ENCODE assay signal across 8 mouse cellular contexts in genomic region chr9:109833088-109833412, GRCm38 (mm10). TPM values are rescaled to one million over a fixed set of nuclear protein-coding genes. Genes with fewer than 3 reads are reported as not detected.
DNase-seq lines count a peak whose midpoint lies in the region; ATAC-seq and TF ChIP-seq lines count a peak whose summit lies in the region.

No protein-coding gene starts in this region.

- H3K9ac ChIP-seq in CH12.LX (ENCODE audit: insufficient read depth, low read depth): peak overlapping the region; percentile 88
- H3K9ac ChIP-seq in forebrain, embryonic 15.5 days (replicated peaks): peak overlapping the region; percentile 73
- H3K9ac ChIP-seq in liver, embryonic 16.5 days (ENCODE audit: low read depth, low read length): peak overlapping the region; percentile 76

- no peak for DNase-seq in heart, embryonic 10.5 days (ENCODE audit: low spot score)
- no peak for DNase-seq in heart, postnatal 10 days
- DNase-seq in CH12.LX (ENCODE audit: extremely low read depth): no peak
- no peak for DNase-seq in Muller cell, postnatal 12 days (ENCODE audit: inconsistent ontology term)
- DNase-seq in spleen, adult 18-20 months: no peak
- no peak for DNase-seq in B cell, adult 2 months

- TF ChIP-seq RAD21 in CH12.LX (IDR thresholded peaks at IDR 0.05; ENCODE audit: low read depth, low read length): no peak

- peak overlapping the region; percentile 93 for H3K27ac ChIP-seq in heart, embryonic 10.5 days
- H3K27ac ChIP-seq in CH12.LX (ENCODE audit: insufficient read depth, low read depth): no peak overlapping the region; the same call in 1 of the 2 replicates
- H3K27ac ChIP-seq in forebrain, embryonic 15.5 days (replicated peaks): no peak overlapping the region
- H3K27ac ChIP-seq in liver, embryonic 16.5 days (ENCODE audit: low read length): no peak overlapping the region

- ATAC-seq in forebrain, embryonic 15.5 days (replicated peaks): peak; percentile 70
- ATAC-seq in liver, embryonic 16.5 days (ENCODE audit: low read depth): peak; percentile 1; the same call in 1 of the 2 replicates

- H3K79me2 ChIP-seq in CH12.LX (replicated peaks; ENCODE audit: control insufficient read depth, extremely low read depth, insufficient read depth, poor library complexity, severe bottlenecking): no peaks in the 10 kb centered on the region

- no peak for TF ChIP-seq CTCF in CH12.LX (conservative IDR thresholded peaks at IDR 0.05 in 1 of 2, IDR thresholded peaks at IDR 0.05 in 1 of 2; ENCODE audit: low read depth in 2 of 2, low read length in 2 of 2)

- peaks cover 6% of the 10 kb centered on the region for H3K4me1 ChIP-seq in heart, embryonic 10.5 days
- peaks cover 0 to 15% of the 10 kb centered on the region in 2 experiments; a peak in 2 of 4 replicates for H3K4me1 ChIP-seq in CH12.LX (ENCODE audit: control insufficient read depth in 1 of 2, insufficient read depth in 2 of 2)
- peaks cover 13% of the 10 kb centered on the region for H3K4me1 ChIP-seq in forebrain, embryonic 15.5 days
- peaks cover 6% of the 10 kb centered on the region; the same call in 1 of the 2 replicates for H3K4me1 ChIP-seq in liver, embryonic 16.5 days (ENCODE audit: control insufficient read depth, low read depth, low read length)

- in situ Hi-C loops in CH12.LX (cut with MboI; ENCODE audit: low pct_ligation_motif_present, low pct_unique_long_range_greater_than_20kb, low sequenced_read_pairs): no loop called here

- intact Hi-C loops in heart, postnatal 10 days (cut with DNase I): no loop called here

- TF ChIP-seq EP300 in CH12.LX (IDR thresholded peaks at IDR 0.05; ENCODE audit: low read length): no peak

- H3K27me3 ChIP-seq in heart, embryonic 10.5 days (ENCODE audit: insufficient read depth, poor library complexity, severe bottlenecking): no peaks in the 10 kb centered on the region
- H3K27me3 ChIP-seq in CH12.LX (replicated peaks): no peaks in the 10 kb centered on the region
- no peaks in the 10 kb centered on the region for H3K27me3 ChIP-seq in forebrain, embryonic 15.5 days
- no peaks in the 10 kb centered on the region for H3K27me3 ChIP-seq in liver, embryonic 16.5 days (ENCODE audit: control insufficient read depth, insufficient read depth, low read depth, low read length)

- 8% methylated on average over 6 of the region's 6 CpGs for WGBS in heart, embryonic 10.5 days
- WGBS in forebrain, embryonic 15.5 days: 10% methylated on average over 6 of the region's 6 CpGs
- 10% methylated on average over 6 of the region's 6 CpGs for WGBS in liver, embryonic 16.5 days (ENCODE audit: insufficient replicate concordance)

- H3K4me2 ChIP-seq in CH12.LX (ENCODE audit: insufficient read depth, low read depth, poor library complexity, severe bottlenecking): peak overlapping the region; percentile 72
- H3K4me2 ChIP-seq in forebrain, embryonic 15.5 days (replicated peaks): peak overlapping the region; percentile 81
- peak overlapping the region; percentile 87 for H3K4me2 ChIP-seq in liver, embryonic 16.5 days (ENCODE audit: low read depth, low read length)

- peak overlapping the region; percentile 76 for H3K4me3 ChIP-seq in heart, embryonic 10.5 days
- peak overlapping the region; percentile 62 to 89 (median 67) for H3K4me3 ChIP-seq in CH12.LX (replicated peaks in 1 of 3; ENCODE audit: low read depth in 2 of 3, low read length in 2 of 3, poor library complexity in 1 of 3)
- peak overlapping the region; percentile 67 for H3K4me3 ChIP-seq in forebrain, embryonic 15.5 days
- H3K4me3 ChIP-seq in liver, embryonic 16.5 days (ENCODE audit: low read depth, low read length): peak overlapping the region; percentile 79

- dilution Hi-C loops in CH12.LX (cut with MboI; ENCODE audit: extremely low pct_ligation_motif_present, extremely low pct_unique_long_range_greater_than_20kb, low sequenced_read_pairs): no loop called here

- H3K9me3 ChIP-seq in heart, embryonic 10.5 days: no peaks in the 10 kb centered on the region
- no peaks in the 10 kb centered on the region for H3K9me3 ChIP-seq in CH12.LX (replicated peaks; ENCODE audit: low read length)
- no peaks in the 10 kb centered on the region for H3K9me3 ChIP-seq in forebrain, embryonic 15.5 days
- H3K9me3 ChIP-seq in liver, embryonic 16.5 days (replicated peaks; ENCODE audit: control insufficient read depth, low read length): no peaks in the 10 kb centered on the region

- H3K36me3 ChIP-seq in heart, embryonic 10.5 days: peaks cover 37% of the 10 kb centered on the region
- peaks cover 20 to 38% of the 10 kb centered on the region in 2 experiments for H3K36me3 ChIP-seq in CH12.LX (replicated peaks in 1 of 2; ENCODE audit: control insufficient read depth in 1 of 2, insufficient read depth in 1 of 2, low read length in 1 of 2)
- H3K36me3 ChIP-seq in forebrain, embryonic 15.5 days: peaks cover 2% of the 10 kb centered on the region; the same call in 1 of the 2 replicates
- H3K36me3 ChIP-seq in liver, embryonic 16.5 days (ENCODE audit: control insufficient read depth, insufficient read depth): no peaks in the 10 kb centered on the region

- no peak for TF ChIP-seq POLR2A in CH12.LX (IDR thresholded peaks at IDR 0.05; ENCODE audit: low read depth, low read length)

TF ChIP-seq in CH12.LX, 34 proteins besides CTCF, POLR2A, EP300 and RAD21:
- TF ChIP-seq MXI1 (IDR thresholded peaks at IDR 0.05; ENCODE audit: low read depth, low read length) (no peak), ZNF384 (IDR thresholded peaks at IDR 0.05; ENCODE audit: low read depth, low read length) (no peak), ZMIZ1 (IDR thresholded peaks at IDR 0.05; ENCODE audit: low read depth, low read length) (0 out of 2 replicates have a peak, but pooled peaks have one; percentile 0)

RNA-seq across cellular contexts. Expression of gene Nme6, which starts 0.5 kb away (rescaled TPM):
- 84.4 and 93.4 TPM in 2 replicates for polyA plus RNA-seq in heart, embryonic 10.5 days (2016; fragmentation: Nextera tagmentation; extraction: Ambion mirVana)
- 10 to 100 TPM; 15.1 to 18.4 TPM for total RNA-seq in heart, postnatal 10 days (2021)
- total RNA-seq in CH12.LX (2012; rRNA removed) (73.1 and 94.1 TPM in 2 replicates), CH12.LX (2014; rRNA removed) (98.9 and 110 TPM in 2 replicates)
- 65.0 and 76.2 TPM in 2 replicates for polyA plus RNA-seq in CH12.LX (2012; ENCODE audit: insufficient read length, low read depth)
- polyA plus RNA-seq in forebrain, embryonic 15.5 days (2015; fragmentation: Nextera tagmentation; extraction: Ambion mirVana): 55.7 and 60.6 TPM in 2 replicates
- 51.0 and 54.7 TPM in 2 replicates for polyA plus RNA-seq in liver, embryonic 16.5 days (2015; fragmentation: Nextera tagmentation; extraction: Ambion mirVana)

RNA-seq across cellular contexts. Expression of gene Camp, which starts 16.4 kb away (rescaled TPM):
- not detected in 2 replicates for polyA plus RNA-seq in heart, embryonic 10.5 days (2016; fragmentation: Nextera tagmentation; extraction: Ambion mirVana)
- under 1 TPM; 0.36 to 0.60 TPM for total RNA-seq in heart, postnatal 10 days (2021)
- total RNA-seq in CH12.LX (2012; rRNA removed): not detected in 2 replicates
- not detected in 2 replicates for total RNA-seq in CH12.LX (2014; rRNA removed)
- polyA plus RNA-seq in CH12.LX (2012; ENCODE audit: insufficient read length, low read depth): not detected in 2 replicates
- 0.47 and 0.60 TPM in 2 replicates for polyA plus RNA-seq in forebrain, embryonic 15.5 days (2015; fragmentation: Nextera tagmentation; extraction: Ambion mirVana)
- 303 and 340 TPM in 2 replicates for polyA plus RNA-seq in liver, embryonic 16.5 days (2015; fragmentation: Nextera tagmentation; extraction: Ambion mirVana)

RNA-seq across cellular contexts. Expression of gene Spink8, which starts 21.0 kb away (rescaled TPM):
- polyA plus RNA-seq in heart, embryonic 10.5 days (2016; fragmentation: Nextera tagmentation; extraction: Ambion mirVana): not detected in 2 replicates
- total RNA-seq in heart, postnatal 10 days (2021): not detected
- total RNA-seq in CH12.LX (2012; rRNA removed) (not detected in 2 replicates), CH12.LX (2014; rRNA removed) (not detected in 2 replicates)
- not detected in 2 replicates for polyA plus RNA-seq in CH12.LX (2012; ENCODE audit: insufficient read length, low read depth)
- polyA plus RNA-seq in forebrain, embryonic 15.5 days (2015; fragmentation: Nextera tagmentation; extraction: Ambion mirVana): not detected in 2 replicates
- not detected in 2 replicates for polyA plus RNA-seq in liver, embryonic 16.5 days (2015; fragmentation: Nextera tagmentation; extraction: Ambion mirVana)

RNA-seq across cellular contexts. Expression of gene Cdc25a, which starts 42.3 kb away (rescaled TPM):
- polyA plus RNA-seq in heart, embryonic 10.5 days (2016; fragmentation: Nextera tagmentation; extraction: Ambion mirVana): 24.5 and 37.8 TPM in 2 replicates
- 1 to 10 TPM; 7.1 to 9.4 TPM for total RNA-seq in heart, postnatal 10 days (2021)
- total RNA-seq in CH12.LX (2012; rRNA removed) (32.4 and 54.6 TPM in 2 replicates), CH12.LX (2014; rRNA removed) (32.2 and 32.6 TPM in 2 replicates)
- 74.9 TPM in 2 replicates for polyA plus RNA-seq in CH12.LX (2012; ENCODE audit: insufficient read length, low read depth)
- 21.4 and 22.7 TPM in 2 replicates for polyA plus RNA-seq in forebrain, embryonic 15.5 days (2015; fragmentation: Nextera tagmentation; extraction: Ambion mirVana)
- polyA plus RNA-seq in liver, embryonic 16.5 days (2015; fragmentation: Nextera tagmentation; extraction: Ambion mirVana): 9.9 and 10.7 TPM in 2 replicates

RNA-seq across cellular contexts. Expression of gene Fbxw27, which starts 42.6 kb away (rescaled TPM):
- polyA plus RNA-seq in heart, embryonic 10.5 days (2016; fragmentation: Nextera tagmentation; extraction: Ambion mirVana): not detected in 2 replicates
- total RNA-seq in heart, postnatal 10 days (2021): not detected
- total RNA-seq in CH12.LX (2012; rRNA removed) (not detected in 2 replicates), CH12.LX (2014; rRNA removed) (not detected in 2 replicates)
- polyA plus RNA-seq in CH12.LX (2012; ENCODE audit: insufficient read length, low read depth): not detected in 2 replicates
- polyA plus RNA-seq in forebrain, embryonic 15.5 days (2015; fragmentation: Nextera tagmentation; extraction: Ambion mirVana): 0.14 TPM in 1 of 2 replicates, not detected in the other
- not detected in 2 replicates for polyA plus RNA-seq in liver, embryonic 16.5 days (2015; fragmentation: Nextera tagmentation; extraction: Ambion mirVana)

Comparison
In these comparisons a context has a peak if more than half of its experiments do, and no peak if none do; other contexts are left out.
1. RNA of gene Camp, which starts 16.4 kb away (polyA plus RNA-seq): 303 to 340 TPM in liver, embryonic 16.5 days; 0.47 to 0.60 TPM in forebrain, embryonic 15.5 days, not detected in heart, embryonic 10.5 days and not detected in CH12.LX; every median in the first group is over 100 times any median in the second.
2. Peak in every context shown above with its lines, with median percentiles within 50 percentile points of each other: H3K4me3 ChIP-seq, H3K4me2 ChIP-seq and H3K9ac ChIP-seq.